Mouse (Mus musculus): ENCODE measurements around the gene Gabrr2.

- TF ChIP-seq POLR2A (IDR thresholded peaks at IDR 0.05; ENCODE audit: borderline replicate concordance, extremely low read depth, insufficient read depth, insufficient read length, poor library complexity, severe bottlenecking) (no peak), CTCF (IDR thresholded peaks at IDR 0.05; ENCODE audit: borderline replicate concordance, extremely low read depth, insufficient read depth, insufficient read length) (no peak)
Measured at GRCm38 (mm10) chr4:33052055-33052454, 10.7 kb upstream of the Gabrr2 start.

All from brain, embryonic 14.5 days (tissue).